Mouse (Mus musculus) embryonic facial prominence, embryonic 12.5 days (tissue): ENCODE results near the gene Snx10. TPM values are rescaled to one million over a fixed set of nuclear protein-coding genes. Genes with fewer than 3 reads are reported as not detected.
"Not testable (repeated sequence)": the region's sequence is repeated elsewhere in the genome, so short reads cannot be mapped to it uniquely, and the experiment has no call there.

ENCODE experiments used
- ATAC-seq: fragments of 200-750 bp; cut with Nextera tagmentation; 2 replicates; pipeline ENCODE4 v1.8.0; 2017; ENCODE audit not compliant: insufficient number of reproducible peaks, insufficient read depth, low FRiP score, low TSS enrichment
- H3K27ac ChIP-seq: fragments of 300-500 bp; sonication (generic); 2 replicates; pipeline ENCODE4 v1.5.1; 2016; ENCODE audit warnings: mild to moderate bottlenecking
- H3K27me3 ChIP-seq: fragments of 300-500 bp; sonication (generic); 2 replicates; pipeline ENCODE4 v1.6.1; 2016; ENCODE audit warnings: mild to moderate bottlenecking, moderate library complexity
- H3K36me3 ChIP-seq: fragments of 300-500 bp; sonication (generic); 2 replicates; pipeline ENCODE4 v1.6.1; 2016; ENCODE audit warnings: mild to moderate bottlenecking
- H3K4me1 ChIP-seq: fragments of 300-500 bp; sonication (generic); 2 replicates; pipeline ENCODE4 v1.6.1; 2016
- H3K4me2 ChIP-seq: fragments of 300-500 bp; sonication (generic); replicated peaks from 2 replicates; pipeline ENCODE4 v1.6.1; 2016; ENCODE audit warnings: mild to moderate bottlenecking, moderate library complexity
- H3K4me3 ChIP-seq: fragments of 300-500 bp; sonication (generic); 2 replicates; pipeline ENCODE4 v1.5.1; 2016; ENCODE audit warnings: mild to moderate bottlenecking
- H3K9ac ChIP-seq: fragments of 300-500 bp; sonication (generic); 2 replicates; pipeline ENCODE4 v1.6.1; 2016; ENCODE audit warnings: mild to moderate bottlenecking, moderate library complexity
- H3K9me3 ChIP-seq: fragments of 300-500 bp; sonication (generic); 2 replicates; pipeline ENCODE4 v1.6.1; 2016; ENCODE audit warnings: mild to moderate bottlenecking, moderate library complexity
- WGBS: fragments of 180-500 bp; shearing (Covaris S2); methylation state at CpG from one replicate; pipeline ENCODE4 v1.1.7; 2016; 5-methylcytosine and 5-hydroxymethylcytosine counted together
- polyA plus RNA-seq: library from polyadenylated mRNA; unstranded; fragments of >200 nt; fragmentation: Nextera tagmentation; extraction: Ambion mirVana; gene quantifications from 2 replicates; pipeline ENCODE4 v1.2.1, GENCODE M21; 2016

Snx10 gene
- polyA plus RNA-seq: 17.2 and 21.1 TPM in 2 replicates

GRCm38 (mm10) chr6:51523807-51524320 is at the start of gene Snx10:
Snx10 (plus strand) TSS chr6:51523901.
- H3K27me3 ChIP-seq: no peaks in the 10 kb centered on the region
- H3K9ac ChIP-seq: peak within 1 kb of the TSS; percentile 24
- peaks cover 3% of the 10 kb centered on the region; the same call in 1 of the 2 replicates for H3K4me1 ChIP-seq
- H3K9me3 ChIP-seq: no peaks in the 10 kb centered on the region
- peak within 1 kb of the TSS; percentile 50 for H3K4me3 ChIP-seq
- peak within 1 kb of the TSS; percentile 5; the same call in 1 of the 2 replicates for H3K27ac ChIP-seq
- ATAC-seq: peak; percentile 77
- peak within 1 kb of the TSS; percentile 65 for H3K4me2 ChIP-seq
- no peaks in the 10 kb centered on the region for H3K36me3 ChIP-seq
- under 1% methylated on average over 47 of the region's 47 CpGs for WGBS

GRCm38 (mm10) chr6:51479136-51479731 is 44.5 kb upstream of the Snx10 start:
- 96% methylated on average over 4 of the region's 4 CpGs for WGBS
- ATAC-seq: no peak
- H3K4me2 ChIP-seq: no peak overlapping the region
- no peaks in the 10 kb centered on the region for H3K4me1 ChIP-seq
- H3K27ac ChIP-seq: no peak overlapping the region
- H3K36me3 ChIP-seq: peaks cover 74% of the 10 kb centered on the region
- H3K27me3 ChIP-seq: no peaks in the 10 kb centered on the region
- no peak overlapping the region for H3K9ac ChIP-seq
- no peak overlapping the region for H3K4me3 ChIP-seq
- H3K9me3 ChIP-seq: no peaks in the 10 kb centered on the region

DNA sequence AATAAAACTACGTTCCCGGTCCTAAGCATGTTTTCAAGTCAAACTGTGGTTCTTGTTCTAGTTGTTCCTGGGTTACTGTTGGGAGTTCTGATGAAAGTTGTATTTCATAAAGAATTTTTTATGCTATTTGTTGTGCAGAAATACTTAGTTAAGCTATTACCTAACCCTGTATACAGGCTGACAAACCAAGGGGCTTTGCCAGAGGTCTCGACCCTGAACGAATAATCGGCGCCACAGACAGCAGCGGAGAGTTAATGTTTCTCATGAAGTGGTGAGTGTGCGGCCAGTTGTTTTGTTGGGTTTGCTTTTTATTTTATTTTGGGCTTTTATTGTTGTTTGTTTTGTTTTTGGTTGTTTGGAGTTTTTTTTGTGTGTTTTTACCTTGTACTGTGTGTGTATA is 42.2 kb upstream of the Snx10 start:
- H3K27ac ChIP-seq: no peak overlapping the region
- H3K9ac ChIP-seq: no peak overlapping the region
- no peak overlapping the region for H3K4me3 ChIP-seq
- H3K27me3 ChIP-seq: no peaks in the 10 kb centered on the region
- H3K4me2 ChIP-seq: no peak overlapping the region
- H3K4me1 ChIP-seq: no peaks in the 10 kb centered on the region
- WGBS: 94% methylated on average over 8 of the region's 8 CpGs
- H3K36me3 ChIP-seq: peaks cover 62% of the 10 kb centered on the region
- H3K9me3 ChIP-seq: no peaks in the 10 kb centered on the region
- no peak for ATAC-seq

DNA sequence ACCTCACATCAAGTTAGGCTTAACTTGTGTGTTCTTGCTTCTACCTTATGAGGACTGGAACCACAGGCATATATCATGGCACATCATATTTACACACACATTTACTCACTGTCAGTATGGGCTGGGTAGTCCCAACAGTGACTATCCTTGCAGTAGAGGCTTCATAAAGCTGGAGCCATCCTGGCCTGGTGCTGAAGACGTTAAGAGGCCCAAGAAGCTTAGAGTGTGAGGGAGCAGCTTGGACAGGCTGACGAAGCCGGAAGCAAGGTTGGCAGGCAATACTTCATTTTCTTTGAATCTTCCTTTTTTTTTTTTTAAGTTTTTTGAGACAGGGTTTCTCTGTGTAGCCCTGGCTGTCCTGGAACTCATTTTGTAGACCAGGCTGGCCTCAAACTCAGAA is 39.8 kb upstream of the Snx10 start:
- Histone ChIP-seq H3K27ac (no peak overlapping the region), H3K36me3 (peaks cover 46% of the 10 kb centered on the region), H3K4me1 (no peaks in the 10 kb centered on the region), H3K9me3 (no peaks in the 10 kb centered on the region), H3K27me3 (no peaks in the 10 kb centered on the region), H3K4me3 (no peak overlapping the region), H3K9ac (no peak overlapping the region), H3K4me2 (no peak overlapping the region)
- WGBS: 94% methylated on average over 3 of the region's 3 CpGs
- ATAC-seq: no peak

GRCm38 (mm10) chr6:51484556-51484955 is 39.1 kb upstream of the Snx10 start:
- H3K27ac ChIP-seq, H3K4me2 ChIP-seq, H3K4me3 ChIP-seq, ATAC-seq, H3K27me3 ChIP-seq, H3K9me3 ChIP-seq, H3K9ac ChIP-seq, H3K4me1 ChIP-seq: not testable (repeated sequence)
- WGBS: 90% methylated on average over 8 of the region's 8 CpGs
- H3K36me3 ChIP-seq: peaks cover 39% of the 10 kb centered on the region

- no peaks in the 10 kb centered on the region for H3K4me1 ChIP-seq
Measured at GRCm38 (mm10) chr6:51485646-51486045, 38.1 kb upstream of the Snx10 start.

GRCm38 (mm10) chr6:51486076-51486710 is 37.5 kb upstream of the Snx10 start:
- no peak overlapping the region for H3K27ac ChIP-seq
- no peak for ATAC-seq
- H3K9ac ChIP-seq: no peak overlapping the region
- no peaks in the 10 kb centered on the region for H3K27me3 ChIP-seq
- WGBS: 64% methylated on average over 7 of the region's 7 CpGs
- no peaks in the 10 kb centered on the region for H3K4me1 ChIP-seq
- peaks cover 22% of the 10 kb centered on the region for H3K36me3 ChIP-seq
- no peak overlapping the region for H3K4me2 ChIP-seq
- H3K9me3 ChIP-seq: no peaks in the 10 kb centered on the region
- H3K4me3 ChIP-seq: no peak overlapping the region

More at GRCm38 (mm10) chr6:51485646-51486045, 38.1 kb upstream of the Snx10 start:
- no peak overlapping the region for H3K27ac ChIP-seq
- H3K27me3 ChIP-seq: no peaks in the 10 kb centered on the region
- H3K9ac ChIP-seq: no peak overlapping the region
- 66% methylated on average over 2 of the region's 2 CpGs for WGBS
- H3K36me3 ChIP-seq: peaks cover 28% of the 10 kb centered on the region
- no peaks in the 10 kb centered on the region for H3K9me3 ChIP-seq
- ATAC-seq: no peak
- H3K4me2 ChIP-seq: no peak overlapping the region
- no peak overlapping the region for H3K4me3 ChIP-seq

DNA sequence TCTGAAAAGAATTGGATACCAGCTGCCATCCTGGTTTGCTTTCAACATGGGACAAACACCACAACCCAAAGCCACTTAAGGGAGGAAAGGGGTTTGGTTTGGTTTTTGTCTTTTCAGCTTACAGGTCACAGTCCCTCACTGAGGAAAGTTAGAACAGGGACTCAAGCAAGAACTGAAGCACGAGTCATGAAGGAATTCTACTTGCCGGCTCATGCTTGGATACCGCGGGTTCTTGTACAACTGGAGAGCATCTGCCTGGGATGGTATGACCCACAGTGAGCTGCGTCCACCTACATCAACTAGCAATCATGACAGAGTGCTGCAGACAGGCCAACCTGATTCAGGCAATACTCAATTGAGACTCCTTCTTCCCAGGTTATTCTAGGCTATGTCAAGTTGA is 37.0 kb upstream of the Snx10 start:
- whole genome bisulfite sequencing: 89% methylated on average over 5 of the region's 5 CpGs
- Histone ChIP-seq H3K9me3 (no peaks in the 10 kb centered on the region), H3K4me1 (no peaks in the 10 kb centered on the region), H3K27me3 (no peaks in the 10 kb centered on the region), H3K4me3 (no peak overlapping the region), H3K4me2 (no peak overlapping the region), H3K9ac (no peak overlapping the region), H3K27ac (no peak overlapping the region), H3K36me3 (peaks cover 17% of the 10 kb centered on the region)
- ATAC-seq: no peak

GRCm38 (mm10) chr6:51489787-51490186 is 33.9 kb upstream of the Snx10 start:
- Histone ChIP-seq H3K4me1 (no peaks in the 10 kb centered on the region), H3K9me3 (no peaks in the 10 kb centered on the region), H3K27me3 (no peaks in the 10 kb centered on the region), H3K36me3 (no peaks in the 10 kb centered on the region), H3K4me3 (no peak overlapping the region), H3K9ac (no peak overlapping the region), H3K4me2 (no peak overlapping the region), H3K27ac (0 out of 2 replicates have a peak overlapping the region, but pooled peaks have one; percentile 30)
- ATAC-seq: no peak
- WGBS: 47% methylated on average over 2 of the region's 2 CpGs

GRCm38 (mm10) chr6:51497321-51498111 is 26.2 kb upstream of the Snx10 start:
- no peak for ATAC-seq
- WGBS: 73% methylated on average over 8 of the region's 8 CpGs
- H3K9ac ChIP-seq: no peak overlapping the region
- no peak overlapping the region for H3K4me2 ChIP-seq
- H3K9me3 ChIP-seq: no peaks in the 10 kb centered on the region
- no peak overlapping the region for H3K4me3 ChIP-seq
- no peak overlapping the region for H3K27ac ChIP-seq
- H3K4me1 ChIP-seq: no peaks in the 10 kb centered on the region
- no peaks in the 10 kb centered on the region for H3K27me3 ChIP-seq
- no peaks in the 10 kb centered on the region for H3K36me3 ChIP-seq

GRCm38 (mm10) chr6:51505671-51506070 is 18.0 kb upstream of the Snx10 start:
- Histone ChIP-seq H3K27me3 (no peaks in the 10 kb centered on the region), H3K4me1 (no peaks in the 10 kb centered on the region), H3K27ac (no peak overlapping the region), H3K4me3 (no peak overlapping the region), H3K4me2 (no peak overlapping the region), H3K36me3 (no peaks in the 10 kb centered on the region), H3K9me3 (no peaks in the 10 kb centered on the region), H3K9ac (no peak overlapping the region)
- 53% methylated on average over 1 of the region's 1 CpGs for WGBS
- no peak for ATAC-seq
